Mouse (Mus musculus) hindlimb bud, embryonic 11.5 days (tissue): ENCODE measurements around the gene Zfp13.

Experiments used
- DNase-seq: peaks from one replicate; pipeline ENCODE4 v3.0.0-alpha.2; 2012; ENCODE audit warnings: low read depth, low spot score; ENCODE audit errors: extremely low spot score

Zfp13 gene

GRCm38 (mm10) chr17:23592926-23593300 is 6.4 kb downstream of the Zfp13 start:
- DNase-seq, result no peak

- peak; percentile 84 for DNase-seq
Observed at GRCm38 (mm10) chr17:23592208-23592925, 6.9 kb downstream of the Zfp13 start.

DNA sequence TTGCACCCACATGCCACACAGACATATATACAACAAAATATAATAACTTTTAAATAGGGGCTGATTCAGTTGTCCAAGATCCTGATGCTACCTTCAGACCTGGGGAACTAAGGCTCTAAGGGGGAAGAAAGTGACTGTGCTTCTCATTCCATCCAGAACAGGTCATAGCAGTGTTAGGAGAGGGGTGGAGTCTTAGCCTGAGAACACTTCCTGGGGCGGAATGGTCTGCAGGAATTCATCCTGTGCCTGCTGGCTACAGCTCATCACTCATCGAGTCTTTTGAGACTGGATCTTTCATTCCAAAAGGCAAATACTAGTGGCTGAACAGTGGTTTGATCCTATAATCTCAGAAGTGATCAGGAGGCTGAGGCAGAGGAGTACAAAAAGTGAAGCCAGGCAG is 12.0 kb downstream of the Zfp13 start:
- DNase-seq, result no peak

GRCm38 (mm10) chr17:23585721-23586491 is 13.4 kb downstream of the Zfp13 start:
- DNase-seq, result no peak

DNA sequence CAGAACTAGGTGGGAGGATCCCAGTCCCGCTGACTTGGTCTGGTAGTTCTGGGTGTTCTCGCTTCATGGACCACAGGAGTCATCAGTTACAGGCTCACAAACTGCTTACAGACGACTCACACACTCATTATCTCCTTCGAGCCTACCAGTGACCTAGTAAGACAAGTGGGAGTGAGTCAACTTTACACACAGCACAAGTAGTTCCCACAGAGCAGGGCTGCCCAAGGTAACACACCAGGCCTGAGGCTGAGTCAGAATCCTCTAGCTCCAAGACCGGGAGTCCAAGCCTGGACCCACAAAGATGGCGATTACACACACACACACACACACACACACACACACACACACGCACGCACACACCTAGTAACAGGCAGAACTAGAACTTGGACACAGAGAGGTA is 14.5 kb downstream of the Zfp13 start:
- DNase-seq, result no peak

DNA sequence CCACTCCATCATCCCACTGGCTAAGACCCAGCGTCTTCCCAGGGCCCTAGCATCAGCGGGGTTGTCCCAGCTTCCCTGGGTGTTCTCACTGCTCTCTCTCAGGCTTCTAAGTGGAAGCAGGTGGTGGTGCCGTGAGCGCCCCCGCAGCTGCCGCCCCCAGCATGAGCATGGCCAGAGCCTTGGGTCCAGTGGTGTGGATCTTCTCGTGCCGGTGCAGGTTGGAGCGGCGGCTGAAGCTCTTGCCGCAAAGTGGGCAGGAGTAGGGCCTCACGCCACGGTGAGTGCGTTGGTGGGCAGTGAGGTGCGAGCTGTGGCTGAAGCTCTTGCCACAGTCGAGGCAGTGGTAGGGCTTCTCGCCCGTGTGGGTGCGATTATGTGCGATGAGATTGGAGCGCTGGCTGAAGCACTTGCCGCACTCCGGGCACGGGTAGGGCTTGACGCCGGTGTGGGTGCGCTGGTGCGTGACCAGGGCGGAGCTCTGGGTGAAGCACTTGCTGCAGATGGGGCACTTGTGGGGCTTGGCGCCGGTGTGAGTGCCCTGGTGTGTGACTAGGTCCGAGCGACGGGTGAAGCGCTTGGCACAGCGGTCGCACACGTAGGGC is 23.2 kb downstream of the Zfp13 start:
- no peak for DNase-seq

GRCm38 (mm10) chr17:23574130-23574529 is 25.2 kb downstream of the Zfp13 start:
- DNase-seq, result no peak

DNA sequence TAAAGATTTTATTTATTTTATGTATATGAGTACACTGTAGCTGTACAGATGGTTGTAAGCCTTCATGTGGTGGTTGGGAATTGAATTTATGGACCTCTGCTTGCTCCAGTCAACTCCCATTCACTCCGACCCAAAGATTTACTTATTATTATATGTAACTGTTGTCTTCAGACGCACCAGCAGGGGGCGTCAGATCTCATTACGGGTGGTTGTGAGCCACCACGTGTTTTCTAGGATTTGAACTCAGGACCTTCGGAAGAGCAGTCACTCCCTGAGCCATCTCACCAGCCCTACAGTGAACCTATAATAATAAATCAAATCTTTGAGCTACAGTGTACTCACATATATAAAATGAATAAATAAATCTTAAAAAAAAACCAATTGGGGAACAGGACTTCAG is 27.2 kb downstream of the Zfp13 start:
- DNase-seq, result no peak

DNA sequence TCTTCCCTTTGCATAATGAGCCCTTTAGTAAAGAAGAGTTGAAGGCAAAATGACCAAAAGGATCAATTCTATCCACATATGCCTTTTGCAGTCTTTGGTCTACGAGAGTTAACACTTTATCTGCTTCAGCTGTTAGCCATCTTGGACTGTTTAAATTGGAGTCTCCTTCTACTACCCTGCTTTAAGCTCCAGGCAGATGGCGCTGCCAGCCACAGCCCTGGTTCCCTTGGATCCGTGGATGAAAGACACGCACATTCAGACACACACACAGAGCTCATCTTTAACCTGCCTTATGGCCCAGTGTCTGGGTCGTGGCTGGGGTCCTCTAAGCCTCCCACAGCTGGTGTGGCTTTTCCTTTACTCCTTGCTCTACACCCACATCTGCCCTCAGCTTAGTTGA is 28.2 kb downstream of the Zfp13 start:
- DNase-seq, result no peak

GRCm38 (mm10) chr17:23570017-23570416 is 29.3 kb downstream of the Zfp13 start:
- no peak for DNase-seq

DNA sequence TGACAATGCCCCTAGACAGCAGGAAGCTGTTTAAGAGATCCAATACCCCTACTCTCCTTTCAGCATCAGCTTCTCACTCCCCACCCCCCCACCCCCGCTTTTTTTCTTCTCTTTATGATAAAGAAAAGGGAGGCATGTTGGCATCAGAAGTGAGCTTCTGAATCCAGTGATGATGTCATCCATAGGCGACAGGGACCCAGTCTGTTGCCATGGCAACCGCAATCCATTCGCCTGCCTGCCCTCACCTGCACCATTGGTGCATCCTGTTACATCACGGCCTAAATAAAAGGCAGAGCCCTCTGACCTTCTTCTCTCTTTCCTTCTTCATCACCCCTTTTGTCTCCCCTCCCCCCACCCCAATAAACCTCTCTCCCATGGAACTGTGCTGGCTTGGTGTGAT is 30.9 kb downstream of the Zfp13 start:
- no peak for DNase-seq

- DNase-seq, result no peak
Observed at GRCm38 (mm10) chr17:23566787-23567186, 32.5 kb downstream of the Zfp13 start.

DNA sequence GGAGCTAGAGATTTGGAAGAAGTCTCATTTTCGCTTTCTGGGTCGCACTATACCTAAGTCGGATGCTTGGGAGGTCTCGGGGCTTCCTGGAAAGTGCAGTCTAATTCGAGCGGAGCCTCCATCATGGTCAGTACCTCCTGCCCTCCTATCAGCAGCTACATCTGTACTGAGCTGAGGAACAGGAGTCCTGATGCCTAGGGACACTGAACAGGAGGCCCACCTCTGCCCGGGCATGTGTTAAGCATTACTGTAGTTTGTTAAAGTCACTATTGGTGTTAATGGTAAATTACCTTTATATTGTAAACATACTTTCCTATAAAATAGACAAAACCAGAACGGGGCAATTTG is 34.9 kb downstream of the Zfp13 start:
- DNase-seq, result no peak

DNA sequence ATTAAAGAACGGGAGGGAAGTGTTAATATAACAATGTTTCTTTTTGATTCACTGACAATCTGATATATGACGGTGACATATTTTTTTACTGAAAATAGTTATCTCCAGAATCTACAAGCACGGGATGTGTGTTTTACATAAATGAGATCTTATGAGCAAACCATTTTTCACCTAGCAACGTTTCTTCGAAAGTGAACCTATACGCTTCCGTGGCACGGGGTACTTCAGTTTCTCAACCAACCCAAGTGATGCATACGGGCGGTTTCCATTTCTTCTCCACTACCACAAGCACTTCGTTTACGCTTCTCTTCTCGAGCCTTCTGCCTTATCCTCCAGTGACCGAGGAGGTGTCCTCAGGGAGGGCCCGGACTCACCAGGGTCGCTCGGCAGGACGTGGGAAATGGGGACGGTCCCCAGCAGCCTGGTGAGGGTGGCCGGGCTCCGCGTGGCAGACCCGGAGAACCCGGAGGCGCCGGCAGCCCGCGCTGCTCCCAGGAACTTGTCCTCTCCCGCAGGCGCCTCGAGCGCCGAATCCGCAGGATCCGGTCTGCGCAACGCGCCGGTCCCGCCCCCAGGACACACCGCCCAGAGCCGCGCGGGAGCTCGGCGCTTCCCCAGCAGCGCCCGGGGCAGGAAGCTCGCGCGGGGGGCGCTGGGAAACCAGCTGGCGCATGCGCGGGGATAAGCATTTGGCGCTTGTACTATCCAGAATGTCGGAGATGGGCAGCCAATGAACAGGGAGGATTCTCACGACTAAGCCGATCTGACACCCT is 35.5 kb downstream of the Zfp13 start, which contains the start of gene Zfp213:
TSS of gene Zfp213 (minus strand) at position 644 of the 773 bp plus-strand sequence.
- DNase-seq, result no peak

- no peak for DNase-seq
Observed at GRCm38 (mm10) chr17:23559767-23560166, 39.5 kb downstream of the Zfp13 start.

DNA sequence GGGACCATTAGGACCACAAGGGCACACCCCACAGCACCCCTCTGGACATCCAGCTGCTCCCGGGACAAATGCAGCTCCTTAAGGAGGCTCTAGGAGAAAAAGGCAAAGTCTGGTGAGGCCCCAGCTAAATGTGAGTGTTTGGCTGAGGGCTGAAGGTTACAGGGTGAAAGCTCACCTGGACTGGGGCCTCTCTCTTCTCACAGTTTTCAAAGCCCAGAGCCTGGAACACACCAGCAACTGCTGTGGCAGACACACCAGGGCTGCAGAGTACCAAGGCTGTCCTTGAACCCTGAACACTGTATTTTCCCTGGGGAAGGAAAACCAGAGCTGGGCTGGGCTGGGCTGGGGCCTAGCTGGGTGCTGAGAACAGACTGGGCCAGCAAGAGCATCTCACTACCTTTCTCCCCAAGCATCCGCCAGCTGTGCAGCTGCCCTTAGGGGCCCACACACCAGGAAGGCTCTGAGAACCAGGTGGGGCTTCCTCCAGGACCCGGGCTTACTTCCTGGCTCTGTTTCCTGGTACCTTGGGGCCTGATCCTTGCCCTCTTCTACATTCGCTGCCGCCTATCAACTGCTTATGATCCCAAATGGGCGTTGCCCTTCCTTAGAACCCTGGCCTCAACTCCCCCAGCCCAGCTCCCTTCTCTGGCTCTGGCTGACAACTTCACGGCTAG is 43.9 kb downstream of the Zfp13 start:
- DNase-seq, result no peak

GRCm38 (mm10) chr17:23554321-23554720 is 45.0 kb downstream of the Zfp13 start:
- no peak for DNase-seq

GRCm38 (mm10) chr17:23553634-23554120 is 45.6 kb downstream of the Zfp13 start:
- DNase-seq, result no peak

DNA sequence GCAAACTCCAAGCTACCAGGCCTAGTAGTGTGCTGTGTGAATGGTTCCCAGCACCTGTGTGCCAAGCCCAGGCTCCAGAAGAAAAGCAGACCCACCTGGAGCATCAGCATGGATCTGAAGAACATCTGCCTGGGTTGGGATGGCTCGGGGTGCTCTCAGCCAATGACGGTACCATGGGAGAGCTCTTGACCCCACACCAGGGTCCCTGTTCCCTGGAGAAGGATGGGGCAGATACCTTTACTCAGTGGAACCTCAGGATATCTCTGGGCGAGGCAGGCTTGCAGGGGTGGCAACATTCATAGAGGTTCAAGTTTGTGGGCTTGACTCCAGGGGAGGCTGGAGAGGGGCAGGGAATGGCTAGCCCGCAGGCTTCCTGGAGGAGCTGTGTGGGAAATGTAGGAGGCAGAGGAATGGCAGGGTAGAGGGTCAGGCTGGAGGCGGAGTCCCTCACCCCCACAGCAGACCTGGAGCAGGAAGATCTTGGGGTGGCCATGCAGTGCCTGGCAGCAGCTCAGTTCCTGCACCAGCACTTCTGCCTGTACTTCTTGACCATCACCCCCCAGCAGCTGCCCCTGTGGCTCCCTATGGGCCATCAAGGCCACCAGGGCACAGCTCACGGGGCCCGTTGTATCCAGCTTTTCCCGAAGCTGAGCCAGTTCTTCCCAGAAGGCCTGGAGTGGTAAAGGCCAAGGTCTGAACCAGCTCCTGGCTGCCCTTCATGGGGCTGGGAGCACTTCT is 46.2 kb downstream of the Zfp13 start:
- DNase-seq, result no peak

DNA sequence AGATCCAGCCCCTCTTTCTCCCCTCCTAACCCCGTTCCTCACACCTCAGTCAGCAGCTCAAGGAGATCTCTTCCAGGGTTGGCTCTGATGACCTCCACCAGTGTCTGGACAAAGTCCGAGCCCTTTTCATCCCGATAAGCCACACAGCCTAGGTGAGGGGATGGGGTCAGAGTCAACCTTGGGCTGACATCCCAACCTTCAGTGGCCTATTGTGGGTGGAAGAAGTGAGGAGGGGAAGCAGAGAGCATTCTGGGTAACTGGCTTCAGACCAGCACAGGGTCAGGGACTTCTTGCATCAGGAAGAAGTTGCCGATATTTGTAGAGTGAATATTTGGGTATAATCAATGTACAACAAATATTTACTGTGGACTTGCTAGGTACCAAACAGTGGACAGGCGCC is 47.3 kb downstream of the Zfp13 start:
- no peak for DNase-seq
